ENCODE assay signal across 8 mouse cellular contexts in genomic region chr2:181521491-181521890, GRCm38 (mm10). TPM values are rescaled to one million over a fixed set of nuclear protein-coding genes. Genes with fewer than 3 reads are reported as not detected.
A peak's percentile ranks its signal among the peaks of the same experiment; 100 is the strongest.
DNase-seq lines count a peak whose midpoint lies in the region; ATAC-seq and TF ChIP-seq lines count a peak whose summit lies in the region.

No protein-coding gene starts in this region.

- no peak for TF ChIP-seq POLR2A in embryonic fibroblast, embryonic 13.5 days (IDR thresholded peaks at IDR 0.05; ENCODE audit: low read depth, low read length)

- DNase-seq in lung, embryonic 14.5 days, result peak; percentile 9
- DNase-seq in lung, postnatal 25 days (ENCODE audit: low spot score), result no peak
- DNase-seq in limb, embryonic 10.5 days (ENCODE audit: low spot score), result no peak
- DNase-seq in left cerebral cortex, adult 9 months (ENCODE audit: low spot score in 2 of 2), result no peak
- DNase-seq in embryo, embryonic 9.5 days (ENCODE audit: extremely low spot score), result no peak
- no peak for DNase-seq in left cerebral cortex, postnatal 25 days (ENCODE audit: low spot score in 2 of 2)

- no peak for TF ChIP-seq CTCF in lung, embryonic 14.5 days (IDR thresholded peaks at IDR 0.05; ENCODE audit: low read depth)
- TF ChIP-seq CTCF in embryonic fibroblast, embryonic 13.5 days (IDR thresholded peaks at IDR 0.05; ENCODE audit: borderline replicate concordance, insufficient read depth, low read length), result no peak

- peak overlapping the region; percentile 93 for H3K9ac ChIP-seq in lung, embryonic 14.5 days
- H3K9ac ChIP-seq in neural tube, embryonic 13.5 days, result peak overlapping the region; percentile 95

- no peaks in the 10 kb centered on the region for H3K27me3 ChIP-seq in lung, embryonic 14.5 days (ENCODE audit: insufficient read depth, low read length)
- H3K27me3 ChIP-seq in limb, embryonic 10.5 days (ENCODE audit: low read depth, poor library complexity, severe bottlenecking), result no peaks in the 10 kb centered on the region
- no peaks in the 10 kb centered on the region for H3K27me3 ChIP-seq in neural tube, embryonic 13.5 days

- peaks cover 11% of the 10 kb centered on the region; the same call in 1 of the 2 replicates for H3K4me1 ChIP-seq in lung, embryonic 14.5 days (ENCODE audit: insufficient read depth)
- H3K4me1 ChIP-seq in embryonic fibroblast, embryonic 13.5 days (ENCODE audit: control insufficient read depth, insufficient read depth, low read length), result peaks cover 2% of the 10 kb centered on the region; the same call in 1 of the 2 replicates
- peaks cover 18% of the 10 kb centered on the region for H3K4me1 ChIP-seq in limb, embryonic 10.5 days
- H3K4me1 ChIP-seq in neural tube, embryonic 13.5 days (replicated peaks), result peaks cover 46% of the 10 kb centered on the region

- no peak overlapping the region for H3K27ac ChIP-seq in lung, embryonic 14.5 days (ENCODE audit: low read depth)
- no peak overlapping the region for H3K27ac ChIP-seq in embryonic fibroblast, embryonic 13.5 days (ENCODE audit: insufficient read depth, low read length)
- no peak overlapping the region for H3K27ac ChIP-seq in limb, embryonic 10.5 days
- H3K27ac ChIP-seq in neural tube, embryonic 13.5 days (replicated peaks), result no peak overlapping the region

- peaks cover 26% of the 10 kb centered on the region for H3K36me3 ChIP-seq in lung, embryonic 14.5 days (ENCODE audit: insufficient read depth)
- H3K36me3 ChIP-seq in limb, embryonic 10.5 days, result peaks cover 44% of the 10 kb centered on the region
- H3K36me3 ChIP-seq in neural tube, embryonic 13.5 days, result peaks cover 17% of the 10 kb centered on the region

- H3K4me3 ChIP-seq in lung, embryonic 14.5 days (ENCODE audit: low read depth, low read length), result peak overlapping the region; percentile 96
- H3K4me3 ChIP-seq in embryonic fibroblast, embryonic 13.5 days (ENCODE audit: insufficient read depth, low read length), result peak overlapping the region; percentile 72
- peak overlapping the region; percentile 98 for H3K4me3 ChIP-seq in limb, embryonic 10.5 days
- H3K4me3 ChIP-seq in neural tube, embryonic 13.5 days, result peak overlapping the region; percentile 97

- peak overlapping the region; percentile 82 for H3K4me2 ChIP-seq in lung, embryonic 14.5 days
- H3K4me2 ChIP-seq in neural tube, embryonic 13.5 days, result peak overlapping the region; percentile 74

- H3K9me3 ChIP-seq in lung, embryonic 14.5 days (ENCODE audit: low read depth, low read length), result no peaks in the 10 kb centered on the region
- H3K9me3 ChIP-seq in limb, embryonic 10.5 days (replicated peaks), result no peaks in the 10 kb centered on the region
- H3K9me3 ChIP-seq in neural tube, embryonic 13.5 days, result no peaks in the 10 kb centered on the region

- WGBS in lung, embryonic 14.5 days, result 35% methylated on average over 10 of the region's 10 CpGs
- 65% methylated on average over 10 of the region's 10 CpGs for WGBS in limb, embryonic 10.5 days
- WGBS in neural tube, embryonic 13.5 days, result 49% methylated on average over 10 of the region's 10 CpGs

- ATAC-seq in lung, embryonic 14.5 days (ENCODE audit: insufficient read depth), result no peak
- ATAC-seq in neural tube, embryonic 13.5 days (ENCODE audit: low read depth), result no peak

- intact Hi-C loops in left cerebral cortex, postnatal 25 days (cut with DNase I), result loop anchor here (10.0 kb wide), 1 partner anchor 153 kb away; the partner anchor contains the start of gene Sox18

RNA-seq across cellular contexts. Expression of gene Dnajc5, which starts 1.2 kb away (rescaled TPM):
- 79.4 and 81.3 TPM in 2 replicates for polyA plus RNA-seq in lung, embryonic 14.5 days (2014; fragmentation: Nextera tagmentation; extraction: Ambion mirVana)
- 86.7 and 97.4 TPM in 2 replicates for polyA plus RNA-seq in embryonic fibroblast, embryonic 13.5 days (2011; ENCODE audit: insufficient read length, low read depth, missing spikeins)
- polyA plus RNA-seq in limb, embryonic 10.5 days (2016; fragmentation: Nextera tagmentation; extraction: Ambion mirVana), result 86.6 and 97.6 TPM in 2 replicates
- 192 and 214 TPM in 2 replicates for polyA plus RNA-seq in neural tube, embryonic 13.5 days (2015; fragmentation: Nextera tagmentation; extraction: Ambion mirVana)
- 100 to 1,000 TPM; 289 to 296 TPM for total RNA-seq in left cerebral cortex, postnatal 25 days (2021)

RNA-seq across cellular contexts. Expression of gene Tpd52l2, which starts 24.5 kb away (rescaled TPM):
- polyA plus RNA-seq in lung, embryonic 14.5 days (2014; fragmentation: Nextera tagmentation; extraction: Ambion mirVana), result 160 and 165 TPM in 2 replicates
- polyA plus RNA-seq in embryonic fibroblast, embryonic 13.5 days (2011; ENCODE audit: insufficient read length, low read depth, missing spikeins), result 96.5 and 103 TPM in 2 replicates
- 176 and 185 TPM in 2 replicates for polyA plus RNA-seq in limb, embryonic 10.5 days (2016; fragmentation: Nextera tagmentation; extraction: Ambion mirVana)
- polyA plus RNA-seq in neural tube, embryonic 13.5 days (2015; fragmentation: Nextera tagmentation; extraction: Ambion mirVana), result 107 and 114 TPM in 2 replicates
- total RNA-seq in left cerebral cortex, postnatal 25 days (2021), result 10 to 100 TPM; 74.7 to 76.8 TPM

RNA-seq across cellular contexts. Expression of gene Abhd16b, which starts 28.5 kb away (rescaled TPM):
- polyA plus RNA-seq in lung, embryonic 14.5 days (2014; fragmentation: Nextera tagmentation; extraction: Ambion mirVana), result 0.13 and 0.24 TPM in 2 replicates
- polyA plus RNA-seq in embryonic fibroblast, embryonic 13.5 days (2011; ENCODE audit: insufficient read length, low read depth, missing spikeins), result not detected in 2 replicates
- polyA plus RNA-seq in limb, embryonic 10.5 days (2016; fragmentation: Nextera tagmentation; extraction: Ambion mirVana), result 0.08 and 0.21 TPM in 2 replicates
- polyA plus RNA-seq in neural tube, embryonic 13.5 days (2015; fragmentation: Nextera tagmentation; extraction: Ambion mirVana), result 0.11 TPM in 1 of 2 replicates, not detected in the other
- total RNA-seq in left cerebral cortex, postnatal 25 days (2021), result not detected
